Mouse (Mus musculus): ENCODE data around the gene Ablim1.

DNA sequence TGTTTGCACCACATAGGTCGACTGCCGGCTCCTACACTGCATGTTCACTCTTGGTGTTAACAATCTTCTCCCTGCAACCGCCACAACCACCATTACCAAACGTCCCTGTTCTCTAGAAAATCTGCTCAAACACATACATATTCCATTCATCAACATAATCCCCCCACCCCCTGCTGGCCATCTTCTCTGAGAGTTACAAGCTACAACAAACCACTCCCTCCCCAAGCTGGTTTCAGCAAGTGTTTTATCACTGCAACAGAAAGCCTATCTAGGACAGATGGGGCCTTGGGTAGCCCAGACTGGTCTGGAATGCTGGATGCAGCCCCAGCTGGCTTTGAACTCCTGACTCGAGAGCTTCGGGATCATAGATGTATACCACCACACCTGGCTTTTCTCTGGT is 42.5 kb upstream of the Ablim1 start:
- TF ChIP-seq CTCF (IDR thresholded peaks at IDR 0.05; ENCODE audit: insufficient read depth, low read depth, low read length) (no peak), POLR2A (IDR thresholded peaks at IDR 0.05; ENCODE audit: insufficient read depth, low read depth, low read length) (no peak)
